Mouse (Mus musculus) small intestine, adult 2 months (tissue): ENCODE results near the gene Npy5r. TPM values are rescaled to one million over a fixed set of nuclear protein-coding genes. Genes with fewer than 3 reads are reported as not detected.

Source experiments
- H3K27ac ChIP-seq: fragments of 200-500 bp; 2 replicates; pipeline ENCODE4 v1.5.1; 2012; ENCODE audit warnings: low read depth, low read length, control low read depth, inconsistent platforms; ENCODE audit not compliant: insufficient read depth
- H3K27me3 ChIP-seq: fragments of 200-500 bp; 2 replicates; pipeline ENCODE4 v1.6.1; 2012; ENCODE audit warnings: mild to moderate bottlenecking, moderate library complexity, low read length, inconsistent platforms; ENCODE audit not compliant: control insufficient read depth, insufficient read depth
- H3K36me3 ChIP-seq: fragments of 200-500 bp; 2 replicates; pipeline ENCODE4 v1.6.1; 2012; ENCODE audit warnings: mild to moderate bottlenecking, low read length, control low read depth, inconsistent platforms; ENCODE audit not compliant: control insufficient read depth, insufficient read depth
- H3K4me1 ChIP-seq: fragments of 200-500 bp; 2 replicates; pipeline ENCODE4 v1.6.1; 2012; ENCODE audit warnings: low read length, inconsistent platforms, mixed read lengths; ENCODE audit not compliant: control insufficient read depth, insufficient read depth, insufficient read length
- H3K4me3 ChIP-seq: fragments of 200-500 bp; 2 replicates; pipeline ENCODE4 v1.5.1; 2012; ENCODE audit warnings: low read depth, mild to moderate bottlenecking, control low read depth, inconsistent platforms, low read length, moderate library complexity
- CTCF ChIP-seq: fragments of 200-500 bp; IDR thresholded peaks from 2 replicates; pipeline ENCODE4 v1.5.1; 2012; ENCODE audit warnings: low read depth, mild to moderate bottlenecking, control low read depth, inconsistent platforms, low read length, moderate library complexity, mixed read lengths; ENCODE audit not compliant: insufficient replicate concordance, insufficient read length; ENCODE audit errors: extremely low read depth
- POLR2A ChIP-seq: fragments of 200-500 bp; IDR thresholded peaks from 2 replicates; pipeline ENCODE4 v1.6.1; 2012; ENCODE audit warnings: low read depth, mild to moderate bottlenecking, control low read depth, inconsistent platforms, low read length, moderate library complexity
- WGBS: fragments of 180-500 bp; shearing (Covaris S2); methylation state at CpG from one replicate; pipeline ENCODE4 v1.1.7; 2018; 5-methylcytosine and 5-hydroxymethylcytosine counted together
- polyA plus RNA-seq: library from polyadenylated mRNA; depleted of rRNA; stranded (reverse); fragments of >200 nt; gene quantifications from 2 replicates; pipeline ENCODE4 v1.2.3, GENCODE M21; 2012; rRNA removed

Npy5r gene
- polyA plus RNA-seq, 1 experiment = not detected

- WGBS = 5% methylated on average over 30 of the region's 30 CpGs
Observed at GRCm38 (mm10) chr8:66696970-66697843, 9.3 kb upstream of the Npy5r start, which contains the start of gene Npy1r. TSS of gene Npy1r (plus strand) at chr8:66697192.

GRCm38 (mm10) chr8:66690402-66690801, 2.5 kb upstream of the Npy5r start:
- Histone ChIP-seq H3K4me3 (no peak overlapping the region), H3K27me3 (peaks cover 5% of the 10 kb centered on the region; the same call in 1 of the 2 replicates), H3K4me1 (no peaks in the 10 kb centered on the region), H3K36me3 (no peaks in the 10 kb centered on the region), H3K27ac (no peak overlapping the region)
- TF ChIP-seq CTCF = no peak
- no peak for TF ChIP-seq POLR2A
- 50% methylated on average over 5 of the region's 5 CpGs for WGBS

More at GRCm38 (mm10) chr8:66696970-66697843, 9.3 kb upstream of the Npy5r start, which contains the start of gene Npy1r:
- Histone ChIP-seq H3K27me3 (no peaks in the 10 kb centered on the region; the same call in 1 of the 2 replicates), H3K36me3 (no peaks in the 10 kb centered on the region), H3K27ac (no peak within 1 kb of the TSS), H3K4me1 (no peaks in the 10 kb centered on the region), H3K4me3 (no peak within 1 kb of the TSS)
- TF ChIP-seq CTCF (no peak), POLR2A (no peak)

GRCm38 (mm10) chr8:66688799-66689198, 871 bp upstream of the Npy5r start:
- H3K4me1 ChIP-seq = no peaks in the 10 kb centered on the region

GRCm38 (mm10) chr8:66688395-66688794, 467 bp upstream of the Npy5r start:
- TF ChIP-seq CTCF = no peak
- no peak for TF ChIP-seq POLR2A
- H3K27ac ChIP-seq = no peak overlapping the region
- WGBS = 48% methylated on average over 6 of the region's 6 CpGs
- no peak overlapping the region for H3K4me3 ChIP-seq
- H3K4me1 ChIP-seq = no peaks in the 10 kb centered on the region
- H3K36me3 ChIP-seq = no peaks in the 10 kb centered on the region
- peaks cover 5% of the 10 kb centered on the region; the same call in 1 of the 2 replicates for H3K27me3 ChIP-seq

More at GRCm38 (mm10) chr8:66688799-66689198, 871 bp upstream of the Npy5r start:
- no peak overlapping the region for H3K4me3 ChIP-seq
- H3K36me3 ChIP-seq = no peaks in the 10 kb centered on the region
- WGBS = 29% methylated on average over 4 of the region's 4 CpGs
- H3K27ac ChIP-seq = no peak overlapping the region
- H3K27me3 ChIP-seq = peaks cover 5% of the 10 kb centered on the region; the same call in 1 of the 2 replicates
- TF ChIP-seq POLR2A = no peak
- no peak for TF ChIP-seq CTCF

- no peak overlapping the region for H3K27ac ChIP-seq
- no peak for TF ChIP-seq CTCF
- no peak for TF ChIP-seq POLR2A
- no peaks in the 10 kb centered on the region for H3K4me1 ChIP-seq
- H3K36me3 ChIP-seq = no peaks in the 10 kb centered on the region
- no peaks in the 10 kb centered on the region for H3K27me3 ChIP-seq
- no peak overlapping the region for H3K4me3 ChIP-seq
- 71% methylated on average over 2 of the region's 2 CpGs for WGBS
Observed at GRCm38 (mm10) chr8:66681261-66681660, 6.7 kb downstream of the Npy5r start.

GRCm38 (mm10) chr8:66630721-66631120, 57.2 kb downstream of the Npy5r start:
- H3K4me3 ChIP-seq = no peak overlapping the region
- H3K27ac ChIP-seq = no peak overlapping the region
- H3K4me1 ChIP-seq = no peaks in the 10 kb centered on the region
- no peaks in the 10 kb centered on the region for H3K36me3 ChIP-seq
- WGBS = 57% methylated on average over 1 of the region's 1 CpGs
- no peaks in the 10 kb centered on the region for H3K27me3 ChIP-seq
- TF ChIP-seq POLR2A (no peak), CTCF (no peak)

Other genes with a start within 250 kb of the Npy5r start
- gene Tma16, start 201.6 kb downstream of the Npy5r start, polyA plus RNA-seq = 0.34 and 0.46 TPM in 2 replicates
- not detected in 2 replicates for gene Tktl2, start 176.4 kb downstream of the Npy5r start, polyA plus RNA-seq
- gene Npy1r, start 9.1 kb upstream of the Npy5r start, polyA plus RNA-seq = 0.29 and 0.32 TPM in 2 replicates
- 1.8 and 2.1 TPM in 2 replicates for gene Naf1, start 172.1 kb upstream of the Npy5r start, polyA plus RNA-seq